Comparison of ENCODE assay signal across 19 mouse cellular contexts in the genomic region with DNA sequence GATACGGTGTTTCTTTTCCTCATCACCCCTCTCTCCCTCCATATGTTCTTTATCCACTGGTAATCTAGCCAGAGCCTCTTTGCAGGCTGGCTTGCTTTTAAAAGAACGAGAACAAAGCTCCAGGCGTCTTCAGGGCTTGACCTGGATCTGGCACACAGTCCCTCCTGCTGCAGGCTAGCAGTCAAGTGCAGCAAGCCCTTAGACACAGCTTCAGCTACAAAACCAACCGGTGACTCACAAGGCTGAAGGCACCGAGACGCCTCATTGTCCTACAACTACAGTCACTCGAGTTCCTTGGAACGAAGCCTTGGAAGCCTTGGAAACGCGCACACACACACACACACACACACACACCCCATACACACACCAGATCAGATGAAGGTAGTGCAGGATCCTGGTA. TPM values are rescaled to one million over a fixed set of nuclear protein-coding genes. Genes with fewer than 3 reads are reported as not detected.
DNase-seq lines count a peak whose midpoint lies in the region; ATAC-seq and TF ChIP-seq lines count a peak whose summit lies in the region.
"Had no signal": no experiment of that assay in that cellular context is flagged by ENCODE, and none has a peak within 500 bp of the region (broad histone marks: within the 10 kb centered on the region; RNA-seq: fewer than 3 reads in every experiment).

No protein-coding gene starts in this region.

- no peak overlapping the region for H3K4me2 ChIP-seq in forebrain, embryonic 12.5 days
- H3K4me2 ChIP-seq in forebrain, embryonic 11.5 days (ENCODE audit: low read depth, low read length, severe bottlenecking) = no peak overlapping the region
- no peak overlapping the region for H3K4me2 ChIP-seq in stomach, postnatal 0 days (replicated peaks; ENCODE audit: low read depth)
- H3K4me2 ChIP-seq: heart, embryonic 11.5 days; liver, embryonic 13.5 days; neural tube, embryonic 15.5 days had no signal

- H3K9me3 ChIP-seq in forebrain, embryonic 12.5 days = no peaks in the 10 kb centered on the region
- H3K9me3 ChIP-seq in forebrain, embryonic 11.5 days (ENCODE audit: control insufficient read depth, low read length) = no peaks in the 10 kb centered on the region
- H3K9me3 ChIP-seq in stomach, postnatal 0 days (ENCODE audit: control insufficient read depth, low read length) = no peaks in the 10 kb centered on the region
- H3K9me3 ChIP-seq: liver, embryonic 13.5 days; neural tube, embryonic 15.5 days had no signal

- WGBS in forebrain, embryonic 12.5 days = 65% methylated on average over 10 of the region's 10 CpGs
- WGBS in forebrain, embryonic 11.5 days = 65% methylated on average over 10 of the region's 10 CpGs
- WGBS in stomach, postnatal 0 days = 59% methylated on average over 10 of the region's 10 CpGs

- ATAC-seq in forebrain, embryonic 12.5 days (ENCODE audit: low FRiP score) = no peak
- no peak for ATAC-seq in forebrain, embryonic 11.5 days (replicated peaks; ENCODE audit: low FRiP score)
- ATAC-seq in stomach, postnatal 0 days (ENCODE audit: low FRiP score, low TSS enrichment) = no peak

- no peak for DNase-seq in forebrain, embryonic 11.5 days (ENCODE audit: low spot score)
- peak; percentile 66 for DNase-seq in MN1 (ENCODE audit: low spot score)
- peak; percentile 46 for DNase-seq in adrenal gland, postnatal 25 days
- DNase-seq in cerebellum, postnatal 25 days = peak; percentile 56 to 61
- DNase-seq in stomach, postnatal 0 days (ENCODE audit: low spot score) = no peak
- DNase-seq in c-Kit-positive CD71-positive TER-119-positive erythroid progenitor cells, embryonic 14.5 days (ENCODE audit: low spot score) = no peak
- no peak for DNase-seq in urinary bladder, postnatal 10 days (ENCODE audit: low spot score)
- DNase-seq: embryo, embryonic 11 days; gastrocnemius, postnatal 10 days; kidney, adult 8-10 months; liver, embryonic 13.5 days; lung, postnatal 10 days; thymus, postnatal 25 days had no signal

- no peak overlapping the region for H3K9ac ChIP-seq in forebrain, embryonic 12.5 days
- H3K9ac ChIP-seq in forebrain, embryonic 11.5 days (ENCODE audit: low read length) = no peak overlapping the region
- H3K9ac ChIP-seq in stomach, postnatal 0 days (ENCODE audit: low read length) = no peak overlapping the region
- H3K9ac ChIP-seq: liver, embryonic 13.5 days; neural tube, embryonic 15.5 days had no signal

- H3K36me3 ChIP-seq in forebrain, embryonic 12.5 days (replicated peaks) = peaks cover 5% of the 10 kb centered on the region; the same call in 1 of the 2 replicates
- H3K36me3 ChIP-seq in forebrain, embryonic 11.5 days (ENCODE audit: control insufficient read depth, insufficient read depth, low read length) = no peaks in the 10 kb centered on the region
- H3K36me3 ChIP-seq in stomach, postnatal 0 days (ENCODE audit: control insufficient read depth, insufficient read depth, low read length) = no peaks in the 10 kb centered on the region
- H3K36me3 ChIP-seq: liver, embryonic 13.5 days; neural tube, embryonic 15.5 days had no signal

- H3K4me3 ChIP-seq in forebrain, embryonic 12.5 days (replicated peaks) = no peak overlapping the region
- H3K4me3 ChIP-seq in forebrain, embryonic 11.5 days (ENCODE audit: low read depth, low read length) = no peak overlapping the region
- H3K4me3 ChIP-seq in stomach, postnatal 0 days (ENCODE audit: low read depth, low read length) = no peak overlapping the region
- H3K4me3 ChIP-seq: liver, embryonic 13.5 days; neural tube, embryonic 15.5 days had no signal

- no peak for TF ChIP-seq CTCF in stomach, postnatal 0 days (IDR thresholded peaks at IDR 0.05; ENCODE audit: low read depth)

- H3K4me1 ChIP-seq in forebrain, embryonic 12.5 days = peaks cover 8% of the 10 kb centered on the region
- H3K4me1 ChIP-seq in forebrain, embryonic 11.5 days (replicated peaks; ENCODE audit: control insufficient read depth, insufficient read depth, low read length) = no peaks in the 10 kb centered on the region; the same call in 1 of the 2 replicates
- H3K4me1 ChIP-seq in stomach, postnatal 0 days (replicated peaks; ENCODE audit: control insufficient read depth, insufficient read depth) = no peaks in the 10 kb centered on the region

- 0 out of 2 replicates have a peak overlapping the region, but pooled peaks have one; percentile 31 for H3K27ac ChIP-seq in forebrain, embryonic 12.5 days
- no peak overlapping the region for H3K27ac ChIP-seq in forebrain, embryonic 11.5 days (ENCODE audit: low read depth, low read length)
- H3K27ac ChIP-seq in stomach, postnatal 0 days (replicated peaks) = no peak overlapping the region
- H3K27ac ChIP-seq: liver, embryonic 13.5 days; neural tube, embryonic 15.5 days had no signal

- no peaks in the 10 kb centered on the region for H3K27me3 ChIP-seq in forebrain, embryonic 12.5 days
- H3K27me3 ChIP-seq in forebrain, embryonic 11.5 days (ENCODE audit: control insufficient read depth, insufficient read depth, low read length) = no peaks in the 10 kb centered on the region
- no peaks in the 10 kb centered on the region for H3K27me3 ChIP-seq in stomach, postnatal 0 days (ENCODE audit: control insufficient read depth, insufficient read depth, low read length)
- H3K27me3 ChIP-seq: liver, embryonic 13.5 days; neural tube, embryonic 15.5 days had no signal

- TF ChIP-seq EP300 in stomach, postnatal 0 days (optimal IDR thresholded peaks at IDR 0.05) = no peak

RNA-seq across cellular contexts. Expression of gene Tuba1b, which starts 6.5 kb away (rescaled TPM):
- polyA plus RNA-seq in forebrain, embryonic 12.5 days (2016; fragmentation: Nextera tagmentation; extraction: Ambion mirVana) = 1,790 and 1,867 TPM in 2 replicates
- polyA plus RNA-seq in forebrain, embryonic 11.5 days (2014; fragmentation: Nextera tagmentation; extraction: Ambion mirVana) = 2,366 and 2,605 TPM in 2 replicates
- total RNA-seq in adrenal gland, postnatal 25 days (2021) = 285 and 323 TPM in 2 replicates
- polyA plus RNA-seq in stomach, postnatal 0 days (2015; fragmentation: Nextera tagmentation; extraction: Ambion mirVana) = 470 and 552 TPM in 2 replicates

RNA-seq across cellular contexts. Expression of gene Gm49450, which starts 12.5 kb away (rescaled TPM):
- polyA plus RNA-seq in forebrain, embryonic 12.5 days (2016; fragmentation: Nextera tagmentation; extraction: Ambion mirVana) = not detected in 2 replicates
- polyA plus RNA-seq in forebrain, embryonic 11.5 days (2014; fragmentation: Nextera tagmentation; extraction: Ambion mirVana) = not detected in 2 replicates
- total RNA-seq in adrenal gland, postnatal 25 days (2021) = not detected in 2 replicates
- not detected in 2 replicates for polyA plus RNA-seq in stomach, postnatal 0 days (2015; fragmentation: Nextera tagmentation; extraction: Ambion mirVana)
- total RNA-seq: gastrocnemius, postnatal 10 days; layer of hippocampus, adult 18-20 months; left cerebral cortex, postnatal 25 days had no signal
- polyA plus RNA-seq: heart, embryonic 11.5 days; hindbrain, embryonic 11.5 days; liver, embryonic 13.5 days; neural tube, embryonic 15.5 days had no signal

RNA-seq across cellular contexts. Expression of gene Tuba1a, which starts 12.7 kb away (rescaled TPM):
- polyA plus RNA-seq in forebrain, embryonic 12.5 days (2016; fragmentation: Nextera tagmentation; extraction: Ambion mirVana) = 7,386 and 7,785 TPM in 2 replicates
- polyA plus RNA-seq in forebrain, embryonic 11.5 days (2014; fragmentation: Nextera tagmentation; extraction: Ambion mirVana) = 5,083 and 5,852 TPM in 2 replicates
- 81.5 and 90.9 TPM in 2 replicates for total RNA-seq in adrenal gland, postnatal 25 days (2021)
- polyA plus RNA-seq in stomach, postnatal 0 days (2015; fragmentation: Nextera tagmentation; extraction: Ambion mirVana) = 537 and 602 TPM in 2 replicates

RNA-seq across cellular contexts. Expression of gene Lmbr1l, which starts 22.8 kb away (rescaled TPM):
- 30.6 and 41.5 TPM in 2 replicates for polyA plus RNA-seq in forebrain, embryonic 12.5 days (2016; fragmentation: Nextera tagmentation; extraction: Ambion mirVana)
- polyA plus RNA-seq in forebrain, embryonic 11.5 days (2014; fragmentation: Nextera tagmentation; extraction: Ambion mirVana) = 8.7 and 9.4 TPM in 2 replicates
- 25.2 and 30.5 TPM in 2 replicates for total RNA-seq in adrenal gland, postnatal 25 days (2021)
- 7.7 and 9.4 TPM in 2 replicates for polyA plus RNA-seq in stomach, postnatal 0 days (2015; fragmentation: Nextera tagmentation; extraction: Ambion mirVana)

RNA-seq across cellular contexts. Expression of gene Dhh, which starts 42.5 kb away (rescaled TPM):
- 0.45 and 0.51 TPM in 2 replicates for polyA plus RNA-seq in forebrain, embryonic 12.5 days (2016; fragmentation: Nextera tagmentation; extraction: Ambion mirVana)
- polyA plus RNA-seq in forebrain, embryonic 11.5 days (2014; fragmentation: Nextera tagmentation; extraction: Ambion mirVana) = 0.28 and 0.29 TPM in 2 replicates
- total RNA-seq in adrenal gland, postnatal 25 days (2021) = 1.1 and 2.4 TPM in 2 replicates
- polyA plus RNA-seq in stomach, postnatal 0 days (2015; fragmentation: Nextera tagmentation; extraction: Ambion mirVana) = 0.89 and 1.1 TPM in 2 replicates

Comparison
In these comparisons a context has a peak if more than half of its experiments do, and no peak if none do; other contexts are left out.
1. DNase-seq: peak in MN1 (single experiment), adrenal gland, postnatal 25 days (single experiment) and cerebellum, postnatal 25 days (2 of 2); none in forebrain, embryonic 11.5 days (single experiment), stomach, postnatal 0 days (single experiment), c-Kit-positive CD71-positive TER-119-positive erythroid progenitor cells, embryonic 14.5 days (single experiment) and urinary bladder, postnatal 10 days (single experiment).